Mouse (Mus musculus) CH12.LX (cell line): ENCODE measurements at regions not wholly inside any gene's neighbourhood (a gene's known extent, or its start where the extent isn't known, plus 50 kb on each side); places are given as distances from the start of the nearest gene placed in this dataset.

ENCODE experiments used
- CHD2 ChIP-seq: IDR thresholded peaks from 2 replicates; pipeline ENCODE4 v1.6.1; 2011; ENCODE audit warnings: low read length, improper control_type of control experiment
- CTCF ChIP-seq, 2 experiments: IDR thresholded peaks in 1 of 2; conservative IDR thresholded peaks in 1 of 2; 2 replicates each; pipeline ENCODE4 v1.5.1; 2011 to 2012; ENCODE audit warnings: low read depth in 2 of 2, low read length in 2 of 2, improper control_type of control experiment in 1 of 2, inconsistent platforms in 1 of 2, mild to moderate bottlenecking in 1 of 2, moderate library complexity in 1 of 2
- EP300 ChIP-seq: IDR thresholded peaks from 2 replicates; pipeline ENCODE4 v1.6.1; 2011; ENCODE audit warnings: low read length, improper control_type of control experiment
- HCFC1 ChIP-seq: IDR thresholded peaks from 2 replicates; pipeline ENCODE4 v1.6.1; 2012; ENCODE audit warnings: low read depth, mild to moderate bottlenecking, inconsistent platforms, low read length, improper control_type of control experiment
- KAT2A ChIP-seq: IDR thresholded peaks from 2 replicates; pipeline ENCODE4 v1.6.1; 2012; ENCODE audit warnings: low read length, improper control_type of control experiment, inconsistent platforms; ENCODE audit not compliant: insufficient replicate concordance
- MEF2A ChIP-seq: IDR thresholded peaks from 2 replicates; pipeline ENCODE4 v1.6.1; 2014; ENCODE audit warnings: low read depth, mild to moderate bottlenecking, inconsistent platforms, low read length, improper control_type of control experiment, borderline replicate concordance
- NELFE ChIP-seq: IDR thresholded peaks from 2 replicates; pipeline ENCODE4 v1.6.1; 2011; ENCODE audit warnings: low read depth, low read length, improper control_type of control experiment
- NRF1 ChIP-seq: IDR thresholded peaks from 2 replicates; pipeline ENCODE4 v1.6.1; 2014; ENCODE audit warnings: low read depth, mild to moderate bottlenecking, inconsistent platforms, low read length, improper control_type of control experiment, moderate library complexity
- POLR2A ChIP-seq: IDR thresholded peaks from 2 replicates; pipeline ENCODE4 v1.6.1; 2011; ENCODE audit warnings: low read depth, mild to moderate bottlenecking, improper control_type of control experiment, low read length
- SMC3 ChIP-seq: IDR thresholded peaks from 2 replicates; pipeline ENCODE4 v1.6.1; 2011; ENCODE audit warnings: low read depth, low read length, improper control_type of control experiment
- TBP ChIP-seq: conservative IDR thresholded peaks from 2 replicates; pipeline ENCODE4 v1.6.1; 2011; ENCODE audit warnings: low read depth, low read length, improper control_type of control experiment
- USF1 ChIP-seq: IDR thresholded peaks from 2 replicates; pipeline ENCODE4 v1.6.1; 2014; ENCODE audit warnings: low read depth, mild to moderate bottlenecking, inconsistent platforms, low read length, improper control_type of control experiment
- USF2 ChIP-seq: conservative IDR thresholded peaks from 2 replicates; pipeline ENCODE4 v1.6.1; 2011; ENCODE audit warnings: low read depth, low read length, improper control_type of control experiment
- ZNF384 ChIP-seq: IDR thresholded peaks from 2 replicates; pipeline ENCODE4 v1.6.1; 2012; ENCODE audit warnings: low read depth, low read length, improper control_type of control experiment, inconsistent platforms

- no peak for TF ChIP-seq MEF2A
- no peak for TF ChIP-seq CTCF (conservative IDR thresholded peaks at IDR 0.05 in 1 of 2, IDR thresholded peaks at IDR 0.05 in 1 of 2; ENCODE audit: low read depth in 2 of 2, low read length in 2 of 2)
- TF ChIP-seq CHD2 = no peak
- TF ChIP-seq POLR2A = no peak
- no peak for TF ChIP-seq USF2
- TF ChIP-seq NRF1 = no peak
- TF ChIP-seq NELFE = no peak
- TF ChIP-seq EP300 = no peak
- no peak for TF ChIP-seq ZNF384
- no peak for TF ChIP-seq KAT2A
- TF ChIP-seq TBP = no peak
- no peak for TF ChIP-seq SMC3
- TF ChIP-seq USF1 = no peak
- TF ChIP-seq HCFC1 = no peak
Observed at GRCm38 (mm10) chr14:102911582-102911981, 70.9 kb downstream of the Kctd12 start.
